Mouse (Mus musculus) retina, postnatal 1 day (tissue): ENCODE measurements at regions not wholly inside any gene's neighbourhood (a gene's known extent, or its start where the extent isn't known, plus 50 kb on each side); places are given as distances from the start of the nearest gene placed in this dataset.

Source experiments
- DNase-seq: peaks from one replicate; pipeline ENCODE4 v3.0.0-alpha.2; 2012

GRCm38 (mm10) chr5:142281997-142282396, 119.3 kb upstream of the Foxk1 start:
- DNase-seq = no peak

GRCm38 (mm10) chr5:142287981-142288380, 113.3 kb upstream of the Foxk1 start:
- no peak for DNase-seq

GRCm38 (mm10) chr5:142291451-142291850, 109.8 kb upstream of the Foxk1 start:
- no peak for DNase-seq

- peak; percentile 10 for DNase-seq
These were observed 104.9 kb upstream of the Foxk1 start for GRCm38 (mm10) chr5:142296401-142296800.

GRCm38 (mm10) chr5:142299621-142300020, 101.7 kb upstream of the Foxk1 start:
- DNase-seq = no peak

- no peak for DNase-seq
These were observed 92.8 kb upstream of the Foxk1 start for GRCm38 (mm10) chr5:142308511-142308910.

GRCm38 (mm10) chr5:142313944-142314343, 87.4 kb upstream of the Foxk1 start:
- DNase-seq = no peak

GRCm38 (mm10) chr5:142314466-142314865, 86.8 kb upstream of the Foxk1 start:
- no peak for DNase-seq

DNA sequence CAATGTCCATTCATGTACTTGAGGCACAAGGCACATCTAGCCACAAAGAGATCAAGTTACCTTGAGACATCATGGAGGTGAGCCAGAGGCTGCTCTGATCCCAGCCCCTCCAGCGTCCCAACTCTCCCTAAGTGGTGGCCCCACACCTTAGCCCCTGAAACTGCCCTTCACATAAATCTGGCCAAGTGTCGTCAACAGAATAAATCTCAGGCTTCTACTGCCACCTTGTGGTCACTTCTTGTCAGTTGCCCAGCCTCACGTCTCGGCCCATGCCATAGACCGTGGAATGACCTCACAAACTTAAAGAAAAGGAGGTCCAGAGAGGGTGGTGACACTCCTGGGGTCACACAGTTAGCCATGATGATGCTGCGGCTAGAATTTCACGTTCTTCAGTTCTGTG, 82.0 kb upstream of the Foxk1 start:
- peak; percentile 82 for DNase-seq

- peak; percentile 72 for DNase-seq
These were observed 80.0 kb upstream of the Foxk1 start for GRCm38 (mm10) chr5:142321316-142321715.

GRCm38 (mm10) chr5:142324928-142325327, 76.4 kb upstream of the Foxk1 start:
- no peak for DNase-seq

DNA sequence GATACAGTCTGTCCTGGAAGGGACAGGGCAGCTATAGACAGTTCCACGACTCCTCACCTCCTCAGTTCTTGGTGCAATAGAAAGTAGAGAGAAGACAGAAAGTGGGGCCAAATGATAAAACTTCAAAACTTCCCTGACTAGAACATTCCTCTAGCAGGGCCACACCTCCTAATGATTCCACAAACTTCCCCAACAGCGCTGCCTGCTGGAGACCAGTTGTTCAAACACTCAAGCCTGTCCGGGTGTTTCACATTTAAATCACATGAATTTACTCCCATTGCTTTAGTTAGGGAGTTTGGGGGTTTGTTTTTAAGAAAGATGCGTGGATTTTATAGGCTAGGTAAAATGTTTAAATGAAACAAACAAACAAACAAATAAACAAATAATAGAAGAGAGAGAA, 75.7 kb upstream of the Foxk1 start:
- DNase-seq = peak; percentile 22

DNA sequence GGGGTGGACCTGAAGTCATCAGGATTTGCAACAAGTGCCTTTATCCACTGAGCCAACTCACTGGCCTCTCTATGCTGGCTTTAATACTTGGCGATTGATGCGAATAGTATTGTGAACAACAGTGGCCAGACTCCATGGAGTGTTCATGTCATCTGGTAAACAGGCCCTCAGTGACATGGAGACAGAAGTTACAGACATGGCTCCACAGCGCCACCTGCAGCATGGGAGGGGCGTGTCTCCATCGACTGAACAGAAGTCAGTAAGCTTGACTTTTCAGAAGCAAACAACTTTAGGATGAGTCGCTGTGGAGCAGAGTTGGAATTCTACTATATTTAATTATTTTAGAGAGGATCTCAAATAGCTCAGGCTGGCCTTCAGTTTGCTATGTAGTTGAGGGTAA, 74.0 kb upstream of the Foxk1 start:
- DNase-seq = peak; percentile 57

DNA sequence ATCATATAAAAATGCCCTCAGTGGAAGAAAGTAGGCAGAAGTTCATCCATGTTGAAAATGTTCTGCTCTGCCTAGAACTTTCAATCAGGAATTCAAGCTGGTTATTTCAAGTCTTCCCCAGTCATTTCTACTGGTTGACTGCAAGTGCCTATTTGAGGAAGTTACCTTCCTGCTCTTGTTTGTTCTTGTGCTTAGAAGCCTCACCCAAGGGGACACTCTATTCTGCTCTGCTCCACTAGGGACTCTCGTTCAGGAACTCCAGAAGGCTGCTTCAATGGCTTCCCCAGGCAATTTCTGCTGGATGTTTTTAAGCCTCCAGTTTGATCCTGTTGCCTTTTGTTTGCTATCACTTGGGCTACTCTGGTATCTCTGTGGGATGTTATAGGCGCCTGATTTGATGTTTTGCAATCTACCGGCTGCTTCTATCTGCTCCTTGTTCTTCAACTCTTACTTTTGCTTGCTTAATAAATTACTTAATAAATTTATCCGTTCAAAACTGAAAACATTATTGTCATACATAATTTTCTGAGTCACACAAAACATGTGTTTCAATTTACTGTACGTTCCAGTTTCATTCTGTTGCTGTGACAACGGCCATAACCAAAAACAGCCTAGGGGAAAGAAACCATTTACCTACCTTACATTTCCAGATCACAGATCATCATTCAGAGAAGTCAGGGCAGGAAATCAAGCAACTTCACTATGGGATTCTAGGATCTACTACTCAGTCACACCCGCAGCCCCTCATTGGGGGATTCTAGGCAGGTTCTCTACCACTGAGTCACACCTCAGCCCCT, 71.4 kb upstream of the Foxk1 start:
- DNase-seq = no peak

- DNase-seq = no peak
These were observed 68.6 kb upstream of the Foxk1 start for GRCm38 (mm10) chr5:142332744-142333143.

- DNase-seq = no peak
These were observed 63.9 kb upstream of the Foxk1 start for GRCm38 (mm10) chr5:142337436-142337835.

DNA sequence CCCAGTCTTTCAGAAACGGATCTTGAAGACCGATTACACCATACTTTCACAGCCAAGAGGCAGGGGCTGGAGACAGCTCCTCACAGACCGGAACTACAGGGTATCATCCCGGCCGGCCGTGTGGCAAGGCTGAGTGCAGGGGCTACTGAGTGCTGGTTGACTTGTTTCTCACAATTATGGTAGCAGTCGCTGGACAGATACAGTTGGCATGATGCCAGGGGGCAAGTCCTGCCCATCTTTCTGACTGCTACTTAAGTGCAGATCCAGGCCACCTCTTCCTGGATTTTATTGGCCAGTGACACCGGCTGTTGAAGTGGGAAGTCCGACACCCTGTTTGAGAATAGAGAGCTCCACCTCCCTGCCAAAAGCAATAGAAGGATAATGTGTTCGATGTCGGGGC, 63.2 kb upstream of the Foxk1 start:
- peak; percentile 40 for DNase-seq

DNA sequence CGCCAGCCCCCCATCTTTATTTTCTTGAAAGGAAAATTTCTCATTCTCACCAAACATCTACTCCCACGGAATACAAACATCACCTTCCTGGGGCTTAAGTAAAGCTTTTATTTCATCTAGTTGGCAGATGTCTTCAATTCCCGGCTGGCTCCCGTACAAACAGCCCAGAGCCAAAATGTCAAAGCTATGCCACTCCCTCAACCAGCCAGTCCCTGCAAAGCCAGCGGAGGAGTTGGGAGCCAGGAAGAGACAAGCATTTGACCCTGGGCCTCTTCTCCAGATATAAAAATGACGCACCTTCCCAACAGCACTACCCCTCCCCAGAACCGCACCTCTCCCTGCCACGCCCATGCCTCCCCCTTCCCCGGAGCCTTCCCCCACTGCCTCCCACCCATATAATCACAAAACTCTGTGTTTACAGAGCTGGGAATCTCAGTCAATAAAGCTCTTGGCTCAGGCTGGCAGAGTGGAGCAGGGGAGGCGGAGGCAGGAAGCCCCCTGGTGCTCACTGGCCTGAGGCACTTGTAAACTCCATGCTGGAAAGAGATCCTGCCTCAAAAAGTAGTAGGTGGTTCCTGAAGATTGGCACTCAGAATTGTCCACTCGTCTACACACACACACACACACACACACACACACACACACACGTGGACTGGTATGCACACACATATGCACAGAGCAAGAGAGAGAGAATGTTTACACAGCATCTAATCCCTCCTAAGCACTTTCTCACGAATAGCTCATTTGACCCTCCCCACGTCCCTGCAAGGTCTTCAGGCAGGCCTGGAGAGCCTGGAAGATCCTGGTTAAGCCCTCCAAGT, 60.9 kb upstream of the Foxk1 start:
- no peak for DNase-seq

DNA sequence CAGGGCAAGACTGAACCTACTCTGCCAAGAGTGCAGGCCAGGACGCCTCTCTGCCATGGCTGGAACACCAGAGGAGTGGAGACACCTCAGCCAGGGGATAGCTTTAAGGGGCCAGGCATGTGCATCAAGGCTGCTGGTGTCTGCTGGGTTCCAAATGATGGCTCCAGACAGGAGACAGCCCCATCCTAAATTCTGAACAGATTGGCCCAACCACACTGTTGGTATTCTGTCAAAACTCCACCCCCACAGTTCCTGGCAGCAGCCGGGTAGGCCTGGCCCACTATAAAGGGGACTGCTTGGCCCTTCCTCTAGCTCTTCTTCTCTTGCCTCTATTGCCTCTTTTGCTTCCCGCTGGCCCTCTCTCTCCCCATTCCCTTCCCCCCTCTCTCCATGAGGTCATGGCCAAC, 60.3 kb upstream of the Foxk1 start:
- no peak for DNase-seq

DNA sequence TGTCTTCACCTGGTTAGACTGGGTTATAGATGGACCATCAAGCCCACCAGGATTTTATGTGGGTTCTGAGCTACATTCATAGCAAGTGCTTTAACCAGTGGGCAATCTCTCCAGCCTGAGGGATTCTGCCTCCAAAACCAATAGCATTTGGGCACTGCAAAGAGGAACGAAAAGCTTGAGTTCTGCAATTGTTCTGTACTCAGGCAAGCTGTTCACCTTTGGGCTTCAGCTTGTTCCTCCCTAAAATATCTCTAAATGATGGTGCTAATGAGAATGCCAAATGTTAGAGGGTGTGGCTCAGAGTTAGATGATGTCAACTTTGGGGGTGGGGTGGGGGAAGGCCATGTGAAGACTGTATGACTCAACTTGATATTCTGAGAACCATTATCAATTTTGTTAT, 54.8 kb upstream of the Foxk1 start:
- no peak for DNase-seq

DNA sequence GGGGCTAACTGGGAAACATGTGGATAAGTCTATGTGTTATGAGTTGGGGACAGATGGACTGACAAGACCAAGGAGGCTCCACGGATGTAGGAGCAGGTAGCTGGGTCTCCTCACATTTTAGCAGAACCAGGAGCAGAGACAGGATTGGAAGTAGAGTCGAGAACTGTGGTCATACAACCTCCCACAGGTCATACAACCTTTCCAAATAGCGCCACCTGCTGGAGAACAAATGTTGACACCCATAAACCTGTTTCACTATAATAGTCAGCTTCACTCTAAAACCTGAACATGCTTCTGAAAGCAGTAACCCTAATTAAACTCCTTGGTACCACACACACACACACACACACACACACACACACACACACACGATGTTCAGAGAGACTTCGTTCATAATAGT, 50.7 kb upstream of the Foxk1 start:
- peak; percentile 41 for DNase-seq
